In the genomic region with DNA sequence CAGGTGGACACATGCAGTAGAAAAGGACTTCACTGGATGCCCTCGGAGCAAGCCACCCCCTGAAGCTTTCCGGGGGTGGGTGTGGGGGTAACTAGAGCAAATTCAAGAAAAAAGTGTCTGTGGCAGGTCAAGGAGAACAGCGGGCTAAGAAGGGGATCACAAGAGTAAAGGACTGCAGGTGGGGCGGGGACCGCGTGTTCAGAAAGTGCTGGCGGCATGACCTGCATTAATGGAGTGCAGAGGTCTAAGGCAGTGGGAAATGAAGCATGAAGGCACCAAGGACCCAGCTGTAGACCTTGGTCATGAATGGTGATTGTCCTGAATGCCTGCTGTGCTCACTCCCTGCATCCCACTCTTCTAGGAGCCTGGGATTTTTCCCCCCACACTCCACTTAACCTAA, we compare ENCODE assay signal across 12 mouse cellular contexts.
DNase-seq lines count a peak whose midpoint lies in the region.
"Had no signal": no experiment of that assay in that cellular context is flagged by ENCODE, and none has a peak within 500 bp of the region (broad histone marks: within the 10 kb centered on the region; RNA-seq: fewer than 3 reads in every experiment).

No protein-coding gene starts in this region.

- peak; percentile 59 for DNase-seq in kidney, adult 18-20 months
- peak; percentile 45 for DNase-seq in kidney, adult 9 months
- peak; percentile 35 for DNase-seq in kidney, postnatal 10 days
- peak; percentile 26 to 59 for DNase-seq in kidney, postnatal 4 days
- DNase-seq in spleen, postnatal 10 days (ENCODE audit: low spot score in 2 of 2) = no peak
- no peak for DNase-seq in frontal cortex, postnatal 14 days (ENCODE audit: low spot score in 2 of 2)
- no peak for DNase-seq in heart, postnatal 10 days
- DNase-seq: adrenal gland, postnatal 10 days; cerebellum, adult 11 months; cerebellum, adult 8-10 months; cerebellum, postnatal 14 days; gastrocnemius, postnatal 36 days had no signal

- intact Hi-C loops in heart, postnatal 10 days (cut with DNase I) = no loop called here

Comparison
In these comparisons a context has a peak if more than half of its experiments do, and no peak if none do; other contexts are left out.
1. DNase-seq: peak in kidney, adult 18-20 months (single experiment), kidney, adult 9 months (single experiment), kidney, postnatal 10 days (single experiment) and kidney, postnatal 4 days (2 of 2); none in spleen, postnatal 10 days (0 of 2), frontal cortex, postnatal 14 days (0 of 2) and heart, postnatal 10 days (0 of 2).